Mouse (Mus musculus) forebrain, embryonic 11.5 days (tissue): ENCODE results near the gene Col23a1. TPM values are rescaled to one million over a fixed set of nuclear protein-coding genes. Genes with fewer than 3 reads are reported as not detected.

Experiments
- ATAC-seq: fragments of 200-750 bp; cut with Nextera tagmentation; replicated peaks from 2 replicates; pipeline ENCODE4 v1.8.0; 2017; ENCODE audit warnings: moderate TSS enrichment; ENCODE audit not compliant: low FRiP score
- DNase-seq: peaks from one replicate; pipeline ENCODE4 v3.0.0-alpha.2; 2017; ENCODE audit warnings: low spot score
- H3K27ac ChIP-seq: fragments of 300-500 bp; sonication (generic); 2 replicates; pipeline ENCODE4 v1.5.1; 2014; ENCODE audit warnings: low read depth, low read length
- H3K27me3 ChIP-seq: fragments of 300-500 bp; sonication (generic); 2 replicates; pipeline ENCODE4 v1.6.1; 2014; ENCODE audit warnings: mild to moderate bottlenecking, low read length, mixed read lengths; ENCODE audit not compliant: control insufficient read depth, insufficient read depth
- H3K36me3 ChIP-seq: fragments of 300-500 bp; sonication (generic); 2 replicates; pipeline ENCODE4 v1.6.1; 2014; ENCODE audit warnings: mild to moderate bottlenecking, low read length, moderate library complexity, mixed read lengths; ENCODE audit not compliant: control insufficient read depth, insufficient read depth
- H3K4me1 ChIP-seq: fragments of 300-500 bp; sonication (generic); replicated peaks from 2 replicates; pipeline ENCODE4 v1.6.1; 2014; ENCODE audit warnings: low read length, mixed read lengths; ENCODE audit not compliant: control insufficient read depth, insufficient read depth
- H3K4me2 ChIP-seq: fragments of 300-500 bp; sonication (generic); 2 replicates; pipeline ENCODE4 v1.6.1; 2014; ENCODE audit warnings: low read depth, mild to moderate bottlenecking, low read length, moderate library complexity, mixed read lengths; ENCODE audit not compliant: severe bottlenecking
- H3K4me3 ChIP-seq: fragments of 300-500 bp; sonication (generic); 2 replicates; pipeline ENCODE4 v1.5.1; 2014; ENCODE audit warnings: low read depth, low read length
- H3K9ac ChIP-seq: fragments of 300-500 bp; sonication (generic); 2 replicates; pipeline ENCODE4 v1.6.1; 2014; ENCODE audit warnings: low read length
- H3K9me3 ChIP-seq: fragments of 300-500 bp; sonication (generic); 2 replicates; pipeline ENCODE4 v1.6.1; 2016; ENCODE audit warnings: low read length, mixed read lengths; ENCODE audit not compliant: control insufficient read depth
- WGBS: fragments of 180-500 bp; shearing (Covaris S2); extraction: QIAGEN DNeasy Blood & Tissue Kit; methylation state at CpG from one replicate; pipeline ENCODE4 v1.1.7; 2014; 5-methylcytosine and 5-hydroxymethylcytosine counted together
- polyA plus RNA-seq: library from polyadenylated mRNA; unstranded; fragments of >200 nt; fragmentation: Nextera tagmentation; extraction: Ambion mirVana; gene quantifications from 2 replicates; pipeline ENCODE4 v1.2.1, GENCODE M21; 2014

Col23a1 gene
- polyA plus RNA-seq, 1 experiment from 2014 or later: 7.5 TPM

DNA sequence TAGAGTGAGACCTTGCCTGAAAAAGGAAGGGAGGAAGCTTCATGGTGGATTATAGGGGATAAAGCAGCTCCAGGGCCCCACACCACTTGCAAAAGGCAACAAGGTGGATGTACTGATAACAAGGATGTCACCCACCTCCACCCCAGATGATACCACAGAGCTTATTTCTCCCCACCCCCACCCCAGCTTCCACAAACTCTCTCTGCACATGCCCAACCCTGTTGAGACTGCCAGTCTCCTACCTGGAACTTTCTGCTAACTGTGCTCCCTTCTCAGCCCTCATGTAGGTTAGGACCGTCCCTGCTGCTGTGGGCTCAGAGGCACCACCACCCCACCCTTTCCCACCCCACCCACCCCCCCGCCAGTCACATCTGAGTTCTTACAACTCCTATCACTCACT, 154.1 kb downstream of the Col23a1 start:
- Histone ChIP-seq H3K9me3 (no peaks in the 10 kb centered on the region), H3K27ac (no peak overlapping the region), H3K4me3 (no peak overlapping the region), H3K27me3 (no peaks in the 10 kb centered on the region), H3K4me1 (peaks cover 3% of the 10 kb centered on the region; the same call in 1 of the 2 replicates), H3K4me2 (no peak overlapping the region), H3K9ac (no peak overlapping the region), H3K36me3 (no peaks in the 10 kb centered on the region)
- 72% methylated on average over 2 of the region's 2 CpGs for WGBS
- DNase-seq: no peak
- no peak for ATAC-seq

GRCm38 (mm10) chr11:51444649-51445048, 154.9 kb downstream of the Col23a1 start:
- WGBS: 89% methylated on average over 7 of the region's 7 CpGs
- DNase-seq: no peak
- H3K9me3 ChIP-seq: no peaks in the 10 kb centered on the region
- H3K4me1 ChIP-seq: peaks cover 4% of the 10 kb centered on the region; the same call in 1 of the 2 replicates
- no peak overlapping the region for H3K9ac ChIP-seq
- H3K4me3 ChIP-seq: no peak overlapping the region
- no peaks in the 10 kb centered on the region for H3K27me3 ChIP-seq
- ATAC-seq: no peak
- no peak overlapping the region for H3K4me2 ChIP-seq
- no peaks in the 10 kb centered on the region for H3K36me3 ChIP-seq
- H3K27ac ChIP-seq: no peak overlapping the region

GRCm38 (mm10) chr11:51446711-51447425, 157.1 kb downstream of the Col23a1 start:
- no peak overlapping the region for H3K9ac ChIP-seq
- DNase-seq (peak; percentile 70), ATAC-seq (no peak)
- H3K36me3 ChIP-seq: no peaks in the 10 kb centered on the region
- H3K4me2 ChIP-seq: no peak overlapping the region
- H3K9me3 ChIP-seq: no peaks in the 10 kb centered on the region
- H3K27me3 ChIP-seq: no peaks in the 10 kb centered on the region
- H3K4me3 ChIP-seq: no peak overlapping the region
- H3K27ac ChIP-seq: no peak overlapping the region
- WGBS: 39% methylated on average over 6 of the region's 6 CpGs
- peaks cover 4% of the 10 kb centered on the region; the same call in 1 of the 2 replicates for H3K4me1 ChIP-seq

GRCm38 (mm10) chr11:51448256-51448655, 158.5 kb downstream of the Col23a1 start:
- no peak overlapping the region for H3K4me3 ChIP-seq
- H3K4me1 ChIP-seq: peaks cover 4% of the 10 kb centered on the region; the same call in 1 of the 2 replicates

DNA sequence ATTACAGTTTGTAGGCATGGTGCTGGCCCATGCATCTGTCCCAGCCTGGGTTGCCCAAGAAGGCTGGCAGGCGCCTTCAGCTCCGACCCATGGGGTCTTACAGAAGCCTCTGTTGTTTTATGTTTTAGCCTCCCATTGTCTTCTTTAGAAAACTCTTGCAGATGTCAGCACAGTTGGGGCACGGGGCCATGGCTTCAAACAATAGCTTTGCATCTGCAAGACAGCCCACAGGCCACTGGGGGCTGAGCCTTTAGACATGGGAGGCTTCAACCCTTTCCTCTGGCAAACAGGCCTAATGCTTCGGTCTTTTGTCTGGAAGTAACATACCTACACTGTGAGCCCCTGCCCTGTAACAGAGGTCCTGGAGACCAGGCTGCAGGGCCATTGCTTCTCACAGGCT, 159.0 kb downstream of the Col23a1 start:
- no peaks in the 10 kb centered on the region for H3K9me3 ChIP-seq
- WGBS: 21% methylated on average over 4 of the region's 4 CpGs
- no peak overlapping the region for H3K27ac ChIP-seq
- H3K4me2 ChIP-seq: no peak overlapping the region
- H3K36me3 ChIP-seq: no peaks in the 10 kb centered on the region
- no peaks in the 10 kb centered on the region for H3K27me3 ChIP-seq
- DNase-seq (no peak), ATAC-seq (no peak)
- H3K9ac ChIP-seq: no peak overlapping the region
- no peak overlapping the region for H3K4me3 ChIP-seq
- H3K4me1 ChIP-seq: peaks cover 4% of the 10 kb centered on the region; the same call in 1 of the 2 replicates

More at GRCm38 (mm10) chr11:51448256-51448655, 158.5 kb downstream of the Col23a1 start:
- Histone ChIP-seq H3K27me3 (no peaks in the 10 kb centered on the region), H3K4me2 (no peak overlapping the region), H3K9ac (no peak overlapping the region), H3K36me3 (no peaks in the 10 kb centered on the region), H3K27ac (no peak overlapping the region), H3K9me3 (no peaks in the 10 kb centered on the region)
- ATAC-seq: no peak
- no peak for DNase-seq
- 77% methylated on average over 4 of the region's 4 CpGs for WGBS

DNA sequence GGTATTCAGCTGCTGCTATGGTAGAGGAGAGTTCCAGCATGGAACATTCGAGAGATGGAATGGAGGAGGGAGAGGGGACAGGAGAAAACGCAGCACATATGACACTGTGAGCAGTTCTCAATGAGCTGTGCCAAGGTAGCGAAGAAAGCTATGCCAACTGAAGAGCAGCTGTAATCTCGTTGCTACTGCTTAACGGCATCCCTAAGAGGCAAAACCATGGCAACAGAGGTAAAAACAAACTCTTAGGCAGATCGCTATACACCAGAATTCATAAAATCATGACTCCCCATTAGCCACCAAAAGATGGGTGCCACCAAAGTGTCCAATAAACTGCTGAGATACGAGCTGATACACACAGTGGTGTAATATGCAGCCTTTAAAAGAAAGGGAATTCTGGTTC, 160.2 kb downstream of the Col23a1 start:
- WGBS: 83% methylated on average over 7 of the region's 7 CpGs
- no peaks in the 10 kb centered on the region for H3K27me3 ChIP-seq
- H3K9ac ChIP-seq: no peak overlapping the region
- no peak for ATAC-seq
- H3K9me3 ChIP-seq: no peaks in the 10 kb centered on the region
- no peaks in the 10 kb centered on the region for H3K36me3 ChIP-seq
- DNase-seq: no peak
- H3K27ac ChIP-seq: no peak overlapping the region
- H3K4me3 ChIP-seq: no peak overlapping the region
- H3K4me2 ChIP-seq: no peak overlapping the region
- peaks cover 4% of the 10 kb centered on the region; the same call in 1 of the 2 replicates for H3K4me1 ChIP-seq

GRCm38 (mm10) chr11:51451281-51451680, 161.6 kb downstream of the Col23a1 start:
- peaks cover 4% of the 10 kb centered on the region; the same call in 1 of the 2 replicates for H3K4me1 ChIP-seq
- DNase-seq (no peak), ATAC-seq (no peak)
- no peak overlapping the region for H3K27ac ChIP-seq
- no peak overlapping the region for H3K4me3 ChIP-seq
- H3K9ac ChIP-seq: no peak overlapping the region
- WGBS: 89% methylated on average over 5 of the region's 5 CpGs
- no peak overlapping the region for H3K4me2 ChIP-seq
- no peaks in the 10 kb centered on the region for H3K36me3 ChIP-seq
- H3K27me3 ChIP-seq: no peaks in the 10 kb centered on the region
- no peaks in the 10 kb centered on the region for H3K9me3 ChIP-seq

- no peaks in the 10 kb centered on the region for H3K9me3 ChIP-seq
- no peak overlapping the region for H3K9ac ChIP-seq
- DNase-seq: no peak
- no peak overlapping the region for H3K27ac ChIP-seq
- no peak overlapping the region for H3K4me2 ChIP-seq
- WGBS: 64% methylated on average over 7 of the region's 7 CpGs
- ATAC-seq: no peak
- no peaks in the 10 kb centered on the region for H3K27me3 ChIP-seq
- no peaks in the 10 kb centered on the region for H3K36me3 ChIP-seq
- peaks cover 4% of the 10 kb centered on the region; the same call in 1 of the 2 replicates for H3K4me1 ChIP-seq
- H3K4me3 ChIP-seq: no peak overlapping the region
Observed at GRCm38 (mm10) chr11:51451925-51452324, 162.2 kb downstream of the Col23a1 start.

GRCm38 (mm10) chr11:51453742-51454141, 164.0 kb downstream of the Col23a1 start:
- no peak for ATAC-seq
- H3K9me3 ChIP-seq: no peaks in the 10 kb centered on the region
- H3K27ac ChIP-seq: no peak overlapping the region
- no peak overlapping the region for H3K4me2 ChIP-seq
- H3K4me3 ChIP-seq: no peak overlapping the region
- H3K27me3 ChIP-seq: no peaks in the 10 kb centered on the region
- WGBS: 90% methylated on average over 9 of the region's 9 CpGs
- H3K36me3 ChIP-seq: no peaks in the 10 kb centered on the region
- no peak for DNase-seq
- H3K4me1 ChIP-seq: peaks cover 1% of the 10 kb centered on the region; the same call in 1 of the 2 replicates
- H3K9ac ChIP-seq: no peak overlapping the region
